Mouse (Mus musculus): ENCODE measurements around the gene H2-K1. TPM values are rescaled to one million over a fixed set of nuclear protein-coding genes. Genes with fewer than 3 reads are reported as not detected.
"Not testable (repeated sequence)": the region's sequence is repeated elsewhere in the genome, so short reads cannot be mapped to it uniquely, and the experiment has no call there.

Gene H2-K1
- total RNA-seq, 2 experiments from 2014 or later = 550 to 1,344 TPM

DNA sequence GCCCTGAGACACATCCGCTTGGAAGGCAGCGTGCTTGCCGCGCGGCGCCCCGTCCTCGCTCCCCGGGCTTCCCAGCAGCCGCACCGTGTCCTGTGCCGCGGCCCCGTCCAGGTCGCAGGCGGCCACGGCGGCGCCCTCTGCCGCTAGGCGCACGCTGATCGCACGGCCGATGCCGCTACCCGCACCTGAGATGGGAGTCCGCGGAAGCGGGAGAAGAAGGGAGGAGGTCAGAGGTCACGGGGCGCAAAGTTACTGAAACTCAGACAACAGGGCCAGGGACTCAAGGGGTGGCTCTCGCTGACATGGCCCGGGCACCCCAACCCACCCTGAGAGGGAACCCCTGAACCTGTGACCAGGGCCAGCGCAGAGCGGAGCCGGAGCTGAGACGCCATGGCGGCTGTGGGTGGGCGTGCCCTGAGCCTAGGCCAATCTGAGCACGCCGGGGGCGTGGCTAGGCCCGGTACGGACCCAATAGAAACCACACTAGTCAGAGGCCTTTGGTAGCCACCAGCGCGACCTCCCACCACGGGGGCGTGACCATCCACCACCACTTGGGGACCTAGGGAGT, 27.6 kb upstream of the H2-K1 start, which contains the start of gene H2-Ke6:
Gene H2-Ke6 (minus strand): TSS at position 405 of the 568 bp plus-strand sequence.
- peak; percentile 89 to 91 for DNase-seq (ENCODE audit: low spot score in 2 of 2)

DNA sequence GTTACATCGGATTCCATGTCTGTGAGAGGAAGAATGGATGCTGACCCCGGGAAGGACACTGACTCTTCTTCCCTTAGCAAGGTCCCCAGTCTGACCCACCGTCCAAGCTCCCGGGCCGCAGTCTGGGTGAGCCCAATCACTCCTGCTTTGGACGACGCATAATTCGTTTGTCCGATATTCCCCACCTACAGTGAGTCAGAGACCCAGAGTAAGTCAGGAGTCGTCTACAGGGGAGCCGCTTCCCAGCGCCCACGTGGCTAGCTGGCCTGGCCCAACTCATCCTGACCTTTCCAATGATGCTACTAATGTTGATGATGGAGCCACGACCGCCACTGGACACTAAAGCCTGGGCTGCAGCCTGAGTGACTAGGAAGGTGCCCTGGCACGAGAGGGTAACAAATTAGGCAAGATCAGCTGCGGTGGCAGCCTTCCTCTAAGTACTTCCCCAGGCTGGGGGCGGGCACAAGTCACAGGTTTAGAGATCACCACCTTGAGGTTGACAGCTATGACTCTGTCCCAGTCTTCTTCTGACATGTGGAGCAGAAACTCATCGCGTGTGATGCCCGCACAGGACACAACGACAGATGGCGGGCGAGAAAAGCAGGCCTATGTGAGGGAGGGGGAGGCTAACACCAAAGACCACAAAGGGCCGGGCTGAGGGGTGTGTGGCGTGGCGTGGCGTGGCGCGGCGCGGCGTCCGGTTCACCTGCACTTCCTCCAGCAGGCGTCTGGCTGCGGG, 26.9 kb upstream of the H2-K1 start:
- DNase-seq (ENCODE audit: low spot score in 2 of 2) = peak; percentile 55 to 57

GRCm38 (mm10) chr17:34026221-34026620, 26.1 kb upstream of the H2-K1 start:
- peak in 1 of 2 experiments; percentile 23 for DNase-seq (ENCODE audit: low spot score in 2 of 2)

GRCm38 (mm10) chr17:34025756-34026151, 25.6 kb upstream of the H2-K1 start:
- peak in 1 of 2 experiments; percentile 27 for DNase-seq (ENCODE audit: low spot score in 2 of 2)

DNA sequence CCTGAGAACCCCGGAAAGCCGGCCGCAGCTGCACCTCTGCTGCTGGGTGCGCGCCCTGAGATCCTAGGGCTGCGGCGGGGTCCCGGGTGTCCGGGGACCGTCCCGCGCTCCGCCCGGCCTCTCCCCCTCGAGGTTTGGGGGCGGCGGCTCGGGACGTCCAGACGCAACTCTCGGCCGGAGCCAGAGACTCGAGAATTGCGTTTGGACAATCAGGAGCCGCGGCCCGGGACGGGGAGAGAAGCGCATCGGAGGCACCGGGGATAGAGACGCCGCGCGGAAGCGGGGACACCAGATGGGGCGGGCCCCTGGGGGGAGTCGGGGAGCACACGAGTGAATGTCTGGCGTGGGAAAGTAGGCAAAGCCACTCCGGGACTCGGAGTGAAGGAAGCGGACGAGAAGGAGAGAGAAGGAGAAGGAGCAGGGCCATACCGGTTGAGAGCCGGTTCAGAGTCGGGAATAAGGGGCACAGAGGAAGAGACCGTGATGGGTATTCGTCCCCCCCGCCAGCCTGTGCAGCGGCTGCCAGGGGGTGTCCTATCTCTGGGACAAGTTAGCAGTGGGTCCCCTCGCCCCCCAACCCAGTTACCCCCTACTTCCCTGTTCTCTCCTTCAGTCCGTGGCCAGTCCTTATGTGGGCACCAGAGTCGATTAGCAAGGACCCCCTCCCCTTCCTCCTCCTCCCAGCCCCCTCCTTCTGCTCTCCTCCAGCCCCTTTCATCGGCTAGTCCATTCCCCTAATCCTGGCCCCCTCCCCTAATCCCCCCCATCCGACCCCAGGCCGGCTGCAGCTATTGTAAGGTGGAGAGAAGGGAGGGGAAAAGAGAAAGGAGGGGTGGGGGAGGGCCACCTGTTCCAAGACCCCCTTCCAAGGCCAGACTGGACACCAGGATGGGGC, 25.0 kb upstream of the H2-K1 start:
- DNase-seq (ENCODE audit: low spot score in 2 of 2) = peak in 1 of 2 experiments; percentile 34

GRCm38 (mm10) chr17:34024317-34024821, 24.2 kb upstream of the H2-K1 start, which contains the start of gene Ring1:
Gene Ring1, minus strand, starts transcription at chr17:34024680.
- peak; percentile 88 to 90 for DNase-seq (ENCODE audit: low spot score in 2 of 2)

DNA sequence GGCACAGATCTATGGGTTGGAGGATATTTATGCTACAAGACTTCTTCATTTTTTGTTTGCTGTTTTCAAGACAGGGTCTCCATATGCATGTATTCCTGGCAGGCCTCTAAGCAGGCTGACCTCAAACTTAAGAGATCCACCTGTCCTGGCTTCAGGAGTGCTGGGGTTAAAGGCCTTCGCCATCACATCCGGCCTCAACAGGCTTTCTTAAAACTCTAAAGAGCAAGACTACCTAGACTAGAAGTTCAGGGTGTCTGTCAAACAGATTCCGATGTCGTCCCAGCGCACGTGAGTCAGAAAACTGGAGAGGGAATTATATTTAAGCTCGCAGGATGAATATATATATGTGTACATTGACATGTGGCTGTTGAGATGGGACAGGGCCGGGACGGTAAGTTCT, 23.5 kb upstream of the H2-K1 start:
- peak in 1 of 2 experiments; percentile 18 for DNase-seq (ENCODE audit: low spot score in 2 of 2)

DNA sequence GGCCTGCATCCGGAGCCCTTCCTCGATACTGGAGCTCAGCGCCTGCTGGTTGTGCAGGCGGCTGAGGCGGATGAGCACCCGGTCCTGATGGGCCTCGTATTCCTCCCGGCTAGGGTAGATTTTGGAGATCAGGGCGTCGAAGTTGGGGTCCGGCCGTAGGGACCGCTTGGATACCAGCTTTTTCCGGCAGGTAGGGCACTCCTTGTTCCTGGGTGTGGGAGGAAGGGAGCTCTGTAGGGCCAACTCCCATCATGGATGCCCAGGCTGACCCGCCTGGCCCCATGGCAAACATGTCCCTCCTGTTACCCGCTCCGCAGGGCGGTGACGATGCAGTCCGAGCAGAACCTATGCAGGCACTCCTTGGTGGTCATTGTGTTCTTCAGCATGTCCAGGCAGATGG, 22.8 kb upstream of the H2-K1 start:
- DNase-seq (ENCODE audit: low spot score in 2 of 2) = peak in 1 of 2 experiments; percentile 21

DNA sequence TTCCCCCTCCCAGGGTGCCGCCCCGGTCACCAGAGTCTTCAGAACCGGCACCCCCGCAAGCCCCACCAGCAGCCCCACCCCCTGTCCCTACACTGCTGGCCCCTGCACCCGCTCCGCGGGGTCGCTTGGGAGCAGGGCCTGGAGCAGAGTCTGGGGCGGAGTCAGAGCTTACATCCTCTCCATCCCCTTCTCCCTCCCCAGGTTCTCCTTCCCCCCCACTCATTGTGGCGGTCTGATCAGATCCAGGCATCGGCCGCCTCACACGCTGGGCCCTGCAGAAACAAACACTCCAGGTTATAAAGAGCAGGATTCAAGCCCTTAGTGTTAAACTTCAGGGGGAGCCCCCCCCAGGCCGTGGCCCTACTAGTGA, 22.3 kb upstream of the H2-K1 start:
- peak in 1 of 2 experiments; percentile 21 for DNase-seq (ENCODE audit: low spot score in 2 of 2)

DNA sequence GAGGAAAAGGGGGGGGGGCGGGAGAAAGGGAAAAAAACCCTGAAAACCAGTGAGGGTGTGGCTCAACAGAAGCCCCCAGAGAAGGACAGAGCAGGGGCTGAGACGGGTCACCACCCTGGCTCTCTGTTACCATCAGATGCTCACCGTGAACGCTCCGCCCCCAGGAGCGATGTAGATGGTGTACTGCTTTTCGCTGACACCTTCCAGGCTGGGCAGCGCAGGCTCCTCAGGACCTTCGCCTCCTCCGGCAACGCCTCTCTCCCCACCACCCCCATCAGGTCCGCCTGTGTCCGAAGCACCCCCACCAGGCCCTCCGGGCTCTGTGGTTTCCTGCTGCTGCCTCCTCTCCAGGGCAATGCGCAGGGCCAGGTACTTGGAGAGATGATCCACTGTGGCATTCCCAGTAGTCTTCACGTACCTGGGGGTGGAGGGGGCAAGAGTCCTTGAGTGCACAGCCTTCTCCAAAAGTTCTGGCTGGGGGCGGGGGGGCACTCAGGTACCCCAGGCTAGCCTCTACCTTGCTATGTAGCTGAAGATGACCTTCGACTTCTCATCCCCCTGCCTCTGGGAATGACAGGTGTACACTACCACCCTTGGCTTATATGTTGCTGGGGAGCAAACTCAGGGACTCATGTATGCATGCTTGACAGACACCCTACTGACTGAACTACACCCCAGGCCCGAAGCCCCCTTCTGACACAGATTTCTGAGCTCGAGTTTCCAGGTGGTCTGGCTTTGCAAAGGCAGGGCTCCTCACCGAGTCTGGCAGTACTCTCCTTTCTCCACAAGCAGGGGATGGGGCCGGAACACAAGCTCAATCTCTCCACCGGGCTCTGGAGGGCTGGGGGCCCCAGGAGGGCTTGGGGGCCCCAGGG, 21.6 kb upstream of the H2-K1 start:
- no peak for DNase-seq (ENCODE audit: low spot score in 2 of 2)

DNA sequence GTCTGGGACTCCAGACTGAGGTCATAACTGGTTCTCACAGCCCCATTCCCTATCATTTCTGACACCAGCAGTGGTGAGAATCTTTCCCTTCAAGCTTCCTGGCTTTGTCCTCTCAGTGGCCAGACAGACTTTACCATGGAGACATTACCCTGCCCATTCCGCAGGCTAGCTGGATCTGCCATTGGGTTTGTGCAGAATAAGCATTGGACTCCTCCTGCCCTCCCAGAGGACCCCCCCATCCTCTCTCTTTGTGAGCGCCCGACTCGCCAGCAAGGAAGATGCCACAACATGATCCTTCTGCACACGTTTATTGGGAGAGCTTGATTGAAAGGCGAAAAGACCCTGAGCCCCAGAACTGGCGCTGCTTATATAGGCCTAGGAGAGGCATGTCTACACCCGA, 13.3 kb upstream of the H2-K1 start:
- DNase-seq (ENCODE audit: low spot score in 2 of 2) = no peak

DNA sequence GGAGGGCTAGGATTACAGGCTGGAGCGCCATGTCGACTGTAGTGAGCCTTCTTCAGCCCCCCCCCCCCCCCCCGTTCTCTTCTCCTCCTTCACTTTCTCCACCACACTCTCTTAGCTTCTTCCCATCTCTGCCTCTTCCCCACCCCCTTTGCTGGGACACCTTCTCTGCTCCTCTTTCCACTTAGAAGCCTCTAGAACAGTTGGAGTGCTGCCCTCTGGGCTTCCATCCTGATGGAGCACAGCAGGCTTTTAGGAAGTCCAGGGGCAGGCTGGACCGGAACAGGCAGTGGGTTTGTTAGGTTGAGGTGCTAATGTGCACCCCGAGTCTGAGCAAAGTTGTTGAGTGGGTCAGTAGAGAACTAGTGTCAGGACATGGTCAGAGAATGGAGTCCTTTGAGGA, 10.0 kb upstream of the H2-K1 start:
- no peak for DNase-seq (ENCODE audit: low spot score in 2 of 2)

DNA sequence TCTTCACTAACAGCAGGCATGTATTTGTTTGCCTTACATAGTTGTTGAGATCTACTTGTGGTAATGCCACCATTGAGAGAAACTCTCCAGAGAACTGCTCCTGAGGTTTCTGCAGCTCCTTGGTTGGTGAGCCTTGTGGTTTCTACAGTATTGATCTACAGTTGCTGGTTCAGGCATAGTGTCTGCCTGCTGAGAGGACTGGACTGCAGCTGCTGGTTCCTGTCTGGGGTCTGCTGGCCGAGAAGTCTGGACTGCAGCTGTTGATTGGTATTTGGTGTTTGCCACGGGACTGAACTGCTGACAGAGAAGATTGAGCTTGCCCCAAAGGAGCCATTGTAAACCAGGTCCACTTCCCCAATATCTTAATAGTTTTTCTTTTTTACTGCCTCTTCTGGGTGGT, 6.4 kb upstream of the H2-K1 start:
- DNase-seq (ENCODE audit: low spot score in 2 of 2) = no peak

DNA sequence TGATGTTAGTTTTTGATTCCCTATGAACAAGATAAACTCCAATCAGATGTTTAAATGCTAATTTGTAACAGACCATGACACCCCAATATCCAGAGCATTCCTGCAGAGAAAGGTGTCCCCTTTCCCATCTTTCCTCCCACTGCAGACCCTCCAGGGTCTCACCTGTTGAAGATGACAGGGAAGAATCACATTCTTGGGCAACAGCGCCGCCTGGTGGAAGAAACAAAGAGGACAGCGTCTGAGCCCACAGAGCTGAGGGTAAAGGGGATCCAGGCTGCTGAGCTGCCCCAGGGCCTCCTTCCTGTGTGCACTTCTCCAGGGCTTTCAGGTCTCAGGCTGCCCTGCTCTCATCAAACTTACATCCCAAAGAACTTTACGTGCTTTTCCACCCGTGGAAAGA, 3.3 kb upstream of the H2-K1 start:
- DNase-seq (ENCODE audit: low spot score in 2 of 2) = peak in 1 of 2 experiments; percentile 57

GRCm38 (mm10) chr17:34000796-34001195, 649 bp upstream of the H2-K1 start:
- not testable (repeated sequence) for DNase-seq (ENCODE audit: low spot score in 2 of 2)

GRCm38 (mm10) chr17:33999341-34000149, 602 bp downstream of the H2-K1 start:
- peak in 1 of 2 experiments; percentile 47 for DNase-seq (ENCODE audit: low spot score in 2 of 2)

DNA sequence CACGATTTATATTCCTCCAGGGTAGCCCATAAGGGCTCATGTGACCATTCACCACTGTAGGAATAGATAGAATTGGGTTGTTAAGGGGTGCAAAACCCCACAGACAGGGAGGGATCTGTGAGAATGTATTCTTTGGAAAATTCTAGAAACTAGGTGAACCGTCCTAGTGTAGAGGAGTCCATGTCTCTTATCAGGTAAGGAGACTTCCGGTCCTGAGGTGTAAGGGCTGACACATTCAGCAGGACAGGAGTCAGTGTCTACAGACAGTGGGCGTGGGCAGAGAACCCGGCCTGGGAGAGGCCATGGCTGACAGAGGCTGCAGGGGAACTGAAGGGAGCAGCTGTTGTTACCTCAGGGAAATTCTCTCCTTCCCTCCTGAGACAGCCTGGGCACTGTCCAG, 1.4 kb downstream of the H2-K1 start:
- DNase-seq (ENCODE audit: low spot score in 2 of 2) = not testable (repeated sequence)

DNA sequence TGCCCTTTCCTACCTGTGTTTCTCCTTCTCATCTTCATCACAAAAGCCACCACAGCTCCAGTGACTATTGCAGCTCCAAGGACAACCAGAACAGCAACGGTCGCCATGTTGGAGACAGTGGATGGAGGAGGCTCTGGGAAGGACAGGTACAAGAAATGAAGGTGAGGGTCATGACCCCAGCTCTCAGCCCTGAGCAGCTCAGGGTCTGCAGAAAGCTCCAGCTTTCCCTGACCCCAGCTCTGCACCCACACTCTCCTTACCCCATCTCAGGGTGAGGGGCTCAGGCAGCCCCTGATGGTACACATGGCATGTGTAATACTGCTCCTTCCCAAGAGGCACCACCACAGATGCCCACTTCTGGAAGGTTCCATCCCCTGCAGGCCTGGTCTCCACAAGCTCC, 3.1 kb downstream of the H2-K1 start:
- DNase-seq (ENCODE audit: low spot score in 2 of 2) = not testable (repeated sequence)

DNA sequence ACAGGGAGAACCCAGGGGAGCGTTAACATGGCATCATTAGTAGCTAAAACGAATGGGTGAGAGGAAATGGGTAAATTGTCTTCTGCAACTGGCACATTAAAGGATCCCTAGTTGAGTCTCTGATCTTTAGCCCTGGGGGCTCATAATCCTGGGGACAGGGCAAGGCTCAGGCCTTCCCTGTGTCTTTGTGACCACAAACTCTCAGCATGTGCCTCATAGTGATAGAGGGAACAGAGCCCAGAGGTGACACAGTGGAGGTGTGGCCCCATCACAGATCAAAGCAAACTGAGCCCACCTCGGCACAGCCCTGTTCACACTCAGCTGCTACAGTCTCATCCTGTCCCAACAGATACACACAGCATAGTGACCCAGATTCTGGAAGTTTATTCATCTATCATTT, 4.5 kb downstream of the H2-K1 start:
- DNase-seq (ENCODE audit: low spot score in 2 of 2) = no peak

- no peak for DNase-seq (ENCODE audit: low spot score in 2 of 2)
Observed at GRCm38 (mm10) chr17:33994959-33995358, 5.2 kb downstream of the H2-K1 start.

All from adrenal gland, adult 18-20 months (tissue).